Mouse (Mus musculus) forebrain, embryonic 14.5 days (tissue): Measurements from ENCODE around the gene Tbc1d16. TPM values are rescaled to one million over a fixed set of nuclear protein-coding genes. Genes with fewer than 3 reads are reported as not detected.
A peak's percentile ranks its signal among the peaks of the same experiment; 100 is the strongest.

Experiments used
- ATAC-seq: fragments of 200-750 bp; cut with Nextera tagmentation; 2 replicates; pipeline ENCODE4 v1.8.0; 2017; ENCODE audit warnings: mild to moderate bottlenecking, moderate library complexity
- DNase-seq: peaks from one replicate; pipeline ENCODE4 v3.0.0-alpha.2; 2015; ENCODE audit warnings: low spot score
- H3K27ac ChIP-seq: fragments of 300-500 bp; sonication (generic); 2 replicates; pipeline ENCODE4 v1.5.1; 2014; ENCODE audit warnings: low read depth, mild to moderate bottlenecking, control low read depth, low read length, moderate library complexity
- H3K27me3 ChIP-seq: fragments of 300-500 bp; sonication (generic); replicated peaks from 2 replicates; pipeline ENCODE4 v1.6.1; 2014; ENCODE audit warnings: low read length, control low read depth, mixed read lengths; ENCODE audit not compliant: control insufficient read depth, insufficient read depth
- H3K36me3 ChIP-seq: fragments of 300-500 bp; sonication (generic); 2 replicates; pipeline ENCODE4 v1.6.1; 2014; ENCODE audit warnings: low read length, control low read depth; ENCODE audit not compliant: control insufficient read depth, insufficient read depth
- H3K4me1 ChIP-seq: fragments of 300-500 bp; sonication (generic); 2 replicates; pipeline ENCODE4 v1.6.1; 2014; ENCODE audit warnings: antibody characterized with exemption, low read length, control low read depth; ENCODE audit not compliant: control insufficient read depth, insufficient read depth
- H3K4me2 ChIP-seq: fragments of 300-500 bp; sonication (generic); 2 replicates; pipeline ENCODE4 v1.6.1; 2014; ENCODE audit warnings: mild to moderate bottlenecking, control low read depth, low read length
- H3K4me3 ChIP-seq: fragments of 300-500 bp; sonication (generic); 2 replicates; pipeline ENCODE4 v1.5.1; 2014; ENCODE audit warnings: low read depth, low read length, control low read depth
- H3K9ac ChIP-seq: fragments of 300-500 bp; sonication (generic); 2 replicates; pipeline ENCODE4 v1.6.1; 2014; ENCODE audit warnings: mild to moderate bottlenecking, low read length, control low read depth, moderate library complexity
- H3K9me3 ChIP-seq: fragments of 300-500 bp; sonication (generic); replicated peaks from 2 replicates; pipeline ENCODE4 v1.6.1; 2016; ENCODE audit warnings: low read length, control low read depth, mixed read lengths; ENCODE audit not compliant: control insufficient read depth
- WGBS: fragments of 180-500 bp; shearing (Covaris S2); extraction: QIAGEN DNeasy Blood & Tissue Kit; methylation state at CpG from one replicate; pipeline ENCODE4 v1.1.7; 2014; 5-methylcytosine and 5-hydroxymethylcytosine counted together
- polyA plus RNA-seq: library from polyadenylated mRNA; unstranded; fragments of >200 nt; fragmentation: Nextera tagmentation; extraction: Ambion mirVana; gene quantifications from 2 replicates; pipeline ENCODE4 v1.2.1, GENCODE M21; 2014

Gene Tbc1d16
- polyA plus RNA-seq, 1 experiment from 2014 or later, result 24.6 TPM

DNA sequence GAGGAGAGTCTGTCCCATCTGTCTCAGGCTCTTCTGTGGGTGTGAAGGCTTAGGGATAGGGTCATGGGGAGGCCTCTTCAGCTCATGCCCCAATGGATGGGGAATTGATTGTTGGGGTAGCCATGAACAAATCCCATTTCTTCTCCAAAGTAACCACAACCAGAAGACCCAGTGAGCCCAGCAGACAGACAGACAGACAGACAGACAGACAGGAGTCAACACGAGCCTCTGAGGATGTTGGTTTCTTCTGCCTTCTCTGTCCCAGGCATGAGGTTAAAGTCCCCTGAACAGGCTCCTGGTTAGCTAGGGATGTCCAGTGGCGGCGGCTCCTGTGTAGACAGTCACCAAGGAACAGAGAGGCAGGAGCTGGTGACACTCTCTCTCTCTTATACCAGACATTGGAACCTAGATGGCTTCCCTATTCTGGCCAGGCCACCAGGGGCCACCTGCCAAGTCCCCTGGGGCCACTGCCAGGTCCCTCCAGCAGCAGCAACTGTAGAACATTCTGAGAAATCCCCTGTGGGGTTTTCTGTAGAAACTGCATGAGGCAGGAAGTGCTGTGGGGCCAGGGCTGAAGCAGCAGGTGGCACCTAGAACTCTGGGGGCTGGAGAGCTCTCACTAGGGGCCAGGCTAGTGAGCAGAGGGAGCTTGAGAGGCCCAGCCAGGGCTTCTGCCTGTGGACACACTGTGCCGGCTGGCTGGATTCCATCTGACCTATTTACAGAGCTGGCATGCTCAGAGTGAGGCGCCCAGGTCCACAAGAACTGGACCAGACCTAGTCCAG is 94.7 kb downstream of the Tbc1d16 start:
- Histone ChIP-seq H3K9ac (no peak overlapping the region), H3K4me1 (peaks cover 14% of the 10 kb centered on the region), H3K4me2 (no peak overlapping the region), H3K27me3 (no peaks in the 10 kb centered on the region), H3K36me3 (no peaks in the 10 kb centered on the region), H3K4me3 (no peak overlapping the region), H3K27ac (no peak overlapping the region), H3K9me3 (no peaks in the 10 kb centered on the region)
- WGBS, result 78% methylated on average over 5 of the region's 5 CpGs
- ATAC-seq (no peak), DNase-seq (peak; percentile 27)

DNA sequence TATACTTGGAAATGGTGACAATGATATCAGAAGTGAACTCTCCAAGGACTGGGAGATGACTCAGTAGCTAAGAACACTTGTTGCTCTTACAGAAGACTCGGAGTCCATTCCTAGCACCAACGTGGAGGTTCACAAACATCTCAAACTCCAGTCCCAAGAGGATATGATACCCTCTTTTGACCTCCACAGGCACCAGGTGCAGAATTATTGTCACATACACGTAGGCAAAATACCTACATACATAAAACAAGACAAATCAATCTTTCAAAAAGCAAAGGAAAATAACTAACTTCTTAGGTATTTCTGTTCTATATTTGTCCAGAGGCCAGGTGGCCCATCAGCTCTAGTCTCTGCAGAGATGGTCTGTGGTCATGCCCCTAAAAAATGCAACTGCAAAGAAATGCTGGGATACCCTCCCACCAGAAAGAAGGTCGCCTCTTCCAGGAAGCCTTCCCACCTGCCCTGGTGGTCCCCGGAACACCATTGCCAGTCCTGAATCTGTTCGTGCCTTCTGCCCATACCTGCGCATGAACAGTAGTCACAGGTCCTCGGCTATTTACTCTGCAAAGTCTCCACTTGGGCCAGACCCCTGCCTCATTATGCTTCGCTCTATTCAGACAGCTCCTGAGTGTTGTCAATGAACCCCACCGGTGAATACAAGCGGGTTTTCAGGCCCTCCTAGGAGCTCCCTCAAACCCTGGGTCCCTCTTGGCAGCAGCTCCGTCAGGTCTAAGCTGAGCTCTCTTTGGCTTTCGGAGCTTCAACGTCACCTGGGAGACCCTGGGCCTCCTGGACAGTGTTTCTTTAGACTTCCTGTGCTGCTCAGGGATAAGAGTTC is 95.9 kb downstream of the Tbc1d16 start:
- H3K4me3 ChIP-seq, result no peak overlapping the region
- no peaks in the 10 kb centered on the region for H3K36me3 ChIP-seq
- ATAC-seq (no peak), DNase-seq (no peak)
- WGBS, result 66% methylated on average over 14 of the region's 14 CpGs
- no peaks in the 10 kb centered on the region for H3K27me3 ChIP-seq
- H3K4me2 ChIP-seq, result no peak overlapping the region
- H3K4me1 ChIP-seq, result peaks cover 25% of the 10 kb centered on the region
- no peak overlapping the region for H3K9ac ChIP-seq
- no peaks in the 10 kb centered on the region for H3K9me3 ChIP-seq
- H3K27ac ChIP-seq, result no peak overlapping the region

DNA sequence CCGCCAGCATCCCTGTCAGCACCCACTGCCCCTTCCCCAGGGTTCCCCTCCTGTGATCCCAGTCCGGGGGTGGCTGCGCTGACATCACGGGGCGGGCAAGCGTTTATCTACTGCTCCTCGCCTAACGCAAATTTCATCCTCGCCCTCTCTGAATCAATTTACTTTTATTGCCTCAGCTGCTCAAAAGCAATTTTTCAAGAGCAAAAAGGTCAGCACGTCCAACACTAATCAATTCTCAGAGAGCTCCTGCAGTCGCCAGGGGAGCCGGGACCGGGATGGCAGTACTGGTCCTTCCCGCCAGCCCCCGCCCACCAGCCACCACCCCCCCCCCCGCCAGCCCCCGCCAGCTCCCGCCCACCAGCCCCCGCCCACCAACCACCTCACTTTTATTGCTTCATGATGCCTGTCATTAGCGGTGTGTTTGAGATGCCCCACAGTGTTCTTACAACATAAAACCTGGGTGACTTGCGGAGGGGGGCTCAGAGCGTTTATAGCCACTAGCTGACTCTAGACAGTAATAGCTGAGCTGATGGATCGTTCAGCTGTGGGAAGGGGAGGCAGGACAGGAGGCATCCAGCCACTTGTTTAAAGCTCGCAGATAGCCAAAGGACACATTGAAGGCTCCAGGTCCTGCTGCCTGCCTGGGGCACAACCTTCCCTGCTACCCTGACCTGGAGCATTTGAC is 98.1 kb downstream of the Tbc1d16 start:
- Histone ChIP-seq H3K9me3 (no peaks in the 10 kb centered on the region), H3K9ac (0 out of 2 replicates have a peak overlapping the region, but pooled peaks have one; percentile 25), H3K4me3 (0 out of 2 replicates have a peak overlapping the region, but pooled peaks have one; percentile 10), H3K4me1 (peaks cover 39% of the 10 kb centered on the region), H3K27me3 (no peaks in the 10 kb centered on the region), H3K36me3 (no peaks in the 10 kb centered on the region), H3K27ac (no peak overlapping the region), H3K4me2 (peak overlapping the region; percentile 37)
- DNase-seq (peak; percentile 40), ATAC-seq (no peak)
- 19% methylated on average over 24 of the region's 24 CpGs for WGBS

- Histone ChIP-seq H3K27ac (no peak overlapping the region), H3K4me1 (peaks cover 33% of the 10 kb centered on the region)
Observed at GRCm38 (mm10) chr11:119129281-119130058, 98.8 kb downstream of the Tbc1d16 start.

GRCm38 (mm10) chr11:119128668-119129280 is 99.5 kb downstream of the Tbc1d16 start:
- 44% methylated on average over 11 of the region's 11 CpGs for WGBS
- Histone ChIP-seq H3K27ac (no peak overlapping the region), H3K4me1 (peaks cover 29% of the 10 kb centered on the region), H3K4me2 (no peak overlapping the region), H3K4me3 (no peak overlapping the region), H3K27me3 (no peaks in the 10 kb centered on the region), H3K9me3 (no peaks in the 10 kb centered on the region), H3K9ac (no peak overlapping the region), H3K36me3 (no peaks in the 10 kb centered on the region)
- 0 out of 2 replicates have a peak, but pooled peaks have one; percentile 7 for ATAC-seq
- DNase-seq, result no peak

More at GRCm38 (mm10) chr11:119129281-119130058, 98.8 kb downstream of the Tbc1d16 start:
- Histone ChIP-seq H3K4me2 (peak overlapping the region; percentile 37), H3K9ac (0 out of 2 replicates have a peak overlapping the region, but pooled peaks have one; percentile 25), H3K9me3 (no peaks in the 10 kb centered on the region), H3K4me3 (no peak overlapping the region), H3K27me3 (no peaks in the 10 kb centered on the region), H3K36me3 (no peaks in the 10 kb centered on the region)
- WGBS, result 45% methylated on average over 18 of the region's 18 CpGs
- DNase-seq (no peak), ATAC-seq (no peak)

DNA sequence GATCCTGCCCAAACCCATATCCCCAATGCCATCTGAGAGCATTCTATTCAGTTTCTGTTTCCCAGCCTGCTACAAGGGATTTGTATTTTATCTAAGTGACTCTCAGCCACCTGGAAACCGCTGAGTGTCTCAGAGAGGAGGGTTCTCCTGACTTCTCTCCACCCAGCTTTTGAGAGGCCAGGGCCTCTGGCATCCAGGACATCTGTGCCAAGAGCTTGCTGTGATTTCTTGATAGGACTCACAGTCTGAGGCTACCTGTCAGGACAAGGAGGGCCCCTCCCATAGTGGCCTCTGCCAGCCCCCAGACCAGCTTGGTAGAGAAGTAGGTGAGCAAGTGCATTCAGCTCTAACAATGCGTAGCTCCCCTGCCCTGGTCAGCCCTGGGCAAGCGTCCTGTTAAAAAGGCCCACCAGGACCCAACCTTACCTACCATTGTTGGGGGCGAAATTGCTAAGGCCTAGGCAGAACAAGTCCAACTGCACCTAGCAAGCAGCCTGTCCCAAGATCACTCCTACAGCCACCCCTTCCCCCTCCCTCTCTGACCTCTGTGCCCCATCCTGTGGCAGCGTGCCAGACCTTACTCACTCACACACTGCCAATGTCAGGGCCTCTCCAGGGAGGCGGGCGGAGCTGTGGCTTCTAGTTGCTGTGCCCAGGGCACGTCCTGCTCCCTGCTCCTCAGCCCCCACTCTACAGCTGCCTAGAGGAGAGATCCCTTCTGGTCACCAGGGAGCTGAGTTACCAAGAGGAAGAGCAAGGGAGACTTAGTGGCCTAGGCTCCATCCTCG is 100.4 kb downstream of the Tbc1d16 start:
- Histone ChIP-seq H3K27ac (peak overlapping the region; percentile 44; the same call in 1 of the 2 replicates), H3K9ac (0 out of 2 replicates have a peak overlapping the region, but pooled peaks have one; percentile 26), H3K4me1 (peaks cover 29% of the 10 kb centered on the region), H3K27me3 (no peaks in the 10 kb centered on the region), H3K4me3 (no peak overlapping the region), H3K36me3 (no peaks in the 10 kb centered on the region), H3K9me3 (no peaks in the 10 kb centered on the region), H3K4me2 (no peak overlapping the region)
- whole genome bisulfite sequencing, result 57% methylated on average over 9 of the region's 9 CpGs
- ATAC-seq (peak; percentile 30; the same call in 1 of the 2 replicates), DNase-seq (peak; percentile 48)

GRCm38 (mm10) chr11:119127147-119127546 is 101.2 kb downstream of the Tbc1d16 start:
- 18% methylated on average over 12 of the region's 12 CpGs for WGBS
- Histone ChIP-seq H3K9me3 (no peaks in the 10 kb centered on the region), H3K27ac (peak overlapping the region; percentile 44; the same call in 1 of the 2 replicates), H3K27me3 (no peaks in the 10 kb centered on the region), H3K9ac (peak overlapping the region; percentile 25; the same call in 1 of the 2 replicates), H3K36me3 (no peaks in the 10 kb centered on the region), H3K4me3 (no peak overlapping the region), H3K4me1 (peaks cover 29% of the 10 kb centered on the region), H3K4me2 (peak overlapping the region; percentile 17; the same call in 1 of the 2 replicates)
- DNase-seq, result peak; percentile 75
- ATAC-seq, result peak; percentile 60
